Mouse (Mus musculus) gastrocnemius, postnatal 4 days (tissue): ENCODE data around the gene Colec11. TPM values are rescaled to one million over a fixed set of nuclear protein-coding genes. Genes with fewer than 3 reads are reported as not detected.

Experiments used
- DNase-seq, 2 experiments: peaks; one replicate each; pipeline ENCODE4 v3.0.0; 2021 to 2022; ENCODE audit warnings: low spot score in 2 of 2, mixed read lengths in 2 of 2
- total RNA-seq, 2 experiments: library from RNA; stranded (reverse); gene quantifications; 2 replicates each; pipeline ENCODE4 v1.2.3; 2021

Gene Colec11
- total RNA-seq, 2 experiments from 2014 or later: 1.1 to 2.2 TPM

GRCm38 (mm10) chr12:28603494-28603893 lies 19.7 kb downstream of the Colec11 start:
- DNase-seq: no peak

DNA sequence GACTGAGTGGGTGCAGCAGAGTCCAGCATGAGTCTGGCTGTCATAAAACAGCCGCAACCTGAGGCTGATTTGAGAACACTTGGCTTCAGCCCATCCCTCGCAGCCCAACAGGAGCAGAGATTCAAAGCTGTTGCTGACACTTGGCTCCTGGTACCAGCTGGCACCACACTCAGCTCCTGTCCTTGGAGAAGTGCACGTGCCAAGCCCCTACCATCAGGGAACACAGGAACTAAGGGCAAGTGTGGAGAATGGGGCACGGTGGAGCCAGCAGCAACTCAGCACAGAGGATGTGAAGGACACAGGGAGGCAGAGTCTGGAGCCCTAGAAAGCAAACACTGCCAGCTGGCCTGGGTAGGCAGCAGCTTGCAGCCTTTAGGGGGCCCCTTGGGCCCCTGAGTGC lies 20.9 kb downstream of the Colec11 start:
- DNase-seq: peak in 1 of 2 experiments; percentile 17

DNA sequence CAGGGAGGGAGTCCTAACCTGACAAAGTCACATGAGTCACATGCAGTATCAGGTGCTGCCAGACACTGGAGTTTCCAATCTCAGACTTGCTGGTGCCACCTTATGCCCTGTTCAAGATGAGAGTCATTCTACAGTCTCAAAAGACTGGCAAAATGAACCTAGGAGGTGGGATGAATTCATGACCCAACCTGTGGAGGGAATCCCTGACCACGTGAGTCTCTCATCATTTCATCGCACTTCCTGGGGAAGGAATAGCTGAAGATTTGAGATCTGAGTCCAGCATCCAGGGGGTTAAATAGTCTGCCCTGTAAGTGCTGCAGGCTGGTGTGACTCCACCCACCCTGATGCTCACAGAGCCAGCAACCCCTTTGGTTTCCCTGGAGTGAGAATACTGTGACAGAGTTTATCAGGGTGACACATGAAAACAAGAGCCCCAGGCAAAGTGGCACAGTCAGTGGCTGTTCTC lies 24.6 kb downstream of the Colec11 start:
- DNase-seq: no peak

DNA sequence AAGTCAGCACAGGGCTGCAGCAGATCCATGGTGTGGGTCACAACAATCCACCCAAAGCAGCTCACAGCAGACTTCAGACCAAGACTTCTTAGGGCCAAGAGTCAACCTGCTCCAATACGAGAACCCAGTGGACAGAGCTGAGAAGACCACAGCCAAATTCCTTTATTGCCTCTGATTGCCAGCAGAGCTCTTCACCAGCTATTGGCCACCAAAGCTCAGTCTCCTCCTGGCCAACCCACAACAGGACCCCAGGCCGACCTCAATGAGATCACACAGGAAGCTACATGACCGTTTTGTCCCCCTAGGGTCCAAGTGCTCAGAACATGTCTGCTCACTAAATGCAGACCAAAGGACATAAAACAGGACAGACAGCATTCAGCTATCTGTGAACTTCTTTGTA lies 25.1 kb downstream of the Colec11 start:
- no peak for DNase-seq

- no peak for DNase-seq
Measured at GRCm38 (mm10) chr12:28597699-28598098, 25.5 kb downstream of the Colec11 start.

DNA sequence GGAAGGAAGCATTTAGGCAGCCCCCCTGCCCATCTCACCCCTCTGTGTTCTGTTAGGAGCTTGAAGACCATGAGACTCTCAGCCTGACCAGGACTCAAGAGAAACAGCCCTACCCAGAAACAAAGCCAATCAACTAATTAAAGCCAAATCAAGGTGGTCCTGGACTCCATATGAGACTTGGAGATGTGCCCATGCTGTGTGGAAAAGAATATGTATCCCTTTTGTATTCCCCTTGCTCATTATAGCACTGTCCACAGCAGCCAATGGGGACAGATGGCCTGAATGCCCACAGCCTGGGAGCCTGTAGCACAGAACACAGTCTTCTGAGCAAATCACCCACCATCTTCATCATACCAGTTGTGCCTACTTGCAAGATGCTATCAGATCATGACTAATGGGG lies 26.3 kb downstream of the Colec11 start:
- no peak for DNase-seq

DNA sequence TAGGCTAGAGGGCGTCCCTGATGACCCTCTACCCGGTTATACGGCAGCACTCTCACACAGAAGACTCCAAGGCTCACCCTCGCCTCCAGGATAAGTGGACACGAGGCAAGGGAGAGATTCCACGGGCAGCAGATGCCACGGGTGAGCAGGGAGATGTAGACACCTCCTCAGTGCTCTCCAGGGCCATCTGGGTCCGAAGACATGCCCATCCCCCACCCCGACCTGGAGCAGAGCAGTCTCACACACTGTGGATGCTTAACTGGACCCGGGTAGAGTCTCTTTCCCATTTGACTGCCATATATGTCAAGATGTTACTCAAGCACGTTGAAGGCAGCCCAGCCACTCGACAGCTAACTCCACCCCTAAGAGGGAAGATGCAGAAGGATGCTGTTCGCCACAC lies 32.7 kb downstream of the Colec11 start:
- no peak for DNase-seq

DNA sequence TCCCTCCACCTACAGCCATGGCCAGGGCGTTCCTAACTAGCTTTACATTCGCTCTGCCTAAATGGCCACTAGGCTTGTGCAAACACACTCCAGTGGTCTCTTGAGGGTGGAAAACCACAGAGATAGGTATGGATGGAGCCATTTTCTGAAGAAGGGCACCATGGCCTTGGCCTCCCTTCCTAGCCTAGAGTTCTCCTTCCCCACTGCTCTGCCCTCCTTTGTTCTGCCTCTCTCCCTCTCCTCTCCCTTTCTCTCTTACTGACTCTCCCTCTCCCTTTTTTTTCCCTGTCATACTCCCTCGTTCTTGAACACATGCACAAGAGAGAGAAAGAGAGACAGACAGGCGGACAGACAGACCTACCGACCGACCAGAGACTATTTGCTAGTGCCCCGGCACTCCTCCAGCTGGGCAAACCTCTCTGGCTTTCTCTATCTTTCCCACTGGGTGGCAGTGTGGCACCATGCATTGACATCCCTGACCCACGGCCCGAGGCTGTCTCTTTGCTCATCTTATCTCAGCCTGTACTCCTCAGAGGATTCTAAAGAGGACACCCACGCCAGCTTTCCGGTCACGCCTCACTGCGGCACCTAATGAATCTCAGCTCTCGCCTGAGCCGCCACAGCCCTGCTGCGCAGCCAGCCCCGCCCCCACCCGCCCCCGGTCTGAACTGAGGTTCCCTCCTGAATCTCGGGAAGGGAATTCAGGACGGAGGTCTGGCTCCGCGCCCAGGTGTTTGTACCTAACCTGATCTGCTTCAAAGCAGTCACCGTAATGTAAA lies 33.9 kb downstream of the Colec11 start:
- DNase-seq: peak; percentile 43 to 77

GRCm38 (mm10) chr12:28587949-28588348 lies 35.2 kb downstream of the Colec11 start:
- no peak for DNase-seq

DNA sequence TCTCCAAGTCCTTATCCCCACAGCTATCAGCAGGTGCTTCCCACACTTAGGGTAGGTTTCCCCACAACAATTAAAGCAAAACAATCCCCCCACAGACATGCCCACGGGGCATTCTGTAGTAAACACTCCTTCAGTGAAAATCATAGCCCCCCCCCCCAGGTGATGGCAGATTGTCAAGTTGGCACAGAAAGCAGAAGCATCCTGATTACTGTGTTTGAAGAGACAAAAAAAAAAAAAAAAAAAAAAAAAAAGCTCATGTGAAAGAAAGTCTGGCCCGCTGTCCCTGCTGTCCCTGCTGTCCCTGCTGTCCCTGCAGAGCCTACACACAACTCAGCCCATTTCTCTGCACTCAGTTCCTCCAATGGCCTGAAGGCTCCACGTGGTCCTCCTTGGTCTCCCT lies 39.1 kb downstream of the Colec11 start:
- no peak for DNase-seq

GRCm38 (mm10) chr12:28582423-28582822 lies 40.8 kb downstream of the Colec11 start, which contains the start of gene Allc:
Gene Allc (minus strand): TSS chr12:28582523.
- no peak for DNase-seq

DNA sequence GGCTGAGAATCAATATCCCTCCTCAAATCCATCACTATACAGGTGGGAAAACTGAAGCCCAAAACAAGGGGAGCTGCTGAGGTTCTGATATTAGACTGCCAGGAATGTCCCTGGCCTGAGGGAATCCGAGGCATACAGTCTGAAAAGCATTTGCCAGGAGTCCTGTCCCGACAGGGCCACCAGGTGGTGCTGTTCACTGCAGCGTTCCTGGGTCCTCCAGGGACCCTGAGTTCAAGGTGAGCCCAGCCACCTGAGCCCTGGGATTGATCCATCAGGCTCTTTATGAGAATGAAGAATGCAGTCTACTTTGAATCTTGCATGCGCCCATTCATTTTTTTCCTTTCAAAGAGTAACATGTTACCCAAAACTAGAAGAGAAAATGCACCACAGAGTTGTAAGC lies 44.0 kb downstream of the Colec11 start:
- no peak for DNase-seq

DNA sequence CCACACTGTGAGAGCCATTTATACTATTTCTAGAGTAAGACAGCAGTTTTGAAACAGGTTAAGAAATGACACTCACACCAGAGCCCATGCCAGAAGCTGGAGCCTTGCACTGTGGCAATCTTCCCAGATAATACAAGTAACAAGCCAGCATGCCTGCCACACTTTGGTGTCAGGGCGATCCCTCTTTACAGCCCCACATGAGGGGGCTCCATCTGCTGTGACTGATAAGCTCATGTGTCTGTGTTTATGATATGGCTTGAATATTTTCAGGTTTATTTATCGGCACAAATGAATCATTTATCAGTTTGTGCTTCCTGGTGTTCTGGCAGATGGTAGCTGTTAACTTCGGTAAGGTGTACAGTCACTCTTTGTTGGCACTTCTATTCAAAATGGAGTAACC lies 45.0 kb downstream of the Colec11 start:
- no peak for DNase-seq

- DNase-seq: no peak
Measured at GRCm38 (mm10) chr12:28575366-28576070, 47.7 kb downstream of the Colec11 start.

- no peak for DNase-seq
Measured at GRCm38 (mm10) chr12:28572241-28572640, 50.9 kb downstream of the Colec11 start.

DNA sequence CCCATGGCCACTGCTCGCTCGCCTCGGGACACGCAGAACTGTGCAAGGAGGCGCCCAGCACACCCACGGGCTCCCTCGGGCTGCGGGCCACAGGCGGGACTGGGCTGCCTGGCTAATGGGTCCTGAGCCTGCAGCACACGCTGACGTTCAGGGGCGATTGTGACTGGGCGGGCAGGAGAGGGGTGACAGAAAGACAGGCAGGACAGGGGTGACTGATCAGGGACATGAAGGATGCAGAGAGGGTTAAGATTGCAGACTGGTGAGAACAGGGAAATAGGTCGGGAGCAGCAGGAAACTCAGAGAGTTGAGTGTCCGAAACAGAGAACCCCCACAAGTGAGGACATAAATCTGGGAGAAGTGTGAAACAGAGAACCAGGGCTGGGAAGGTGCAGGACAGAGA lies 70.9 kb downstream of the Colec11 start, which contains the start of gene Dcdc2c:
Gene Dcdc2c (minus strand): TSS at position 101 of the 400 bp plus-strand sequence.
- DNase-seq: no peak

GRCm38 (mm10) chr12:28551775-28552174 lies 71.4 kb downstream of the Colec11 start:
- DNase-seq: no peak

- DNase-seq: no peak
Measured at GRCm38 (mm10) chr12:28548887-28549286, 74.3 kb downstream of the Colec11 start.
